Mouse (Mus musculus): ENCODE data around the gene Garem2.

Gene Garem2

DNA sequence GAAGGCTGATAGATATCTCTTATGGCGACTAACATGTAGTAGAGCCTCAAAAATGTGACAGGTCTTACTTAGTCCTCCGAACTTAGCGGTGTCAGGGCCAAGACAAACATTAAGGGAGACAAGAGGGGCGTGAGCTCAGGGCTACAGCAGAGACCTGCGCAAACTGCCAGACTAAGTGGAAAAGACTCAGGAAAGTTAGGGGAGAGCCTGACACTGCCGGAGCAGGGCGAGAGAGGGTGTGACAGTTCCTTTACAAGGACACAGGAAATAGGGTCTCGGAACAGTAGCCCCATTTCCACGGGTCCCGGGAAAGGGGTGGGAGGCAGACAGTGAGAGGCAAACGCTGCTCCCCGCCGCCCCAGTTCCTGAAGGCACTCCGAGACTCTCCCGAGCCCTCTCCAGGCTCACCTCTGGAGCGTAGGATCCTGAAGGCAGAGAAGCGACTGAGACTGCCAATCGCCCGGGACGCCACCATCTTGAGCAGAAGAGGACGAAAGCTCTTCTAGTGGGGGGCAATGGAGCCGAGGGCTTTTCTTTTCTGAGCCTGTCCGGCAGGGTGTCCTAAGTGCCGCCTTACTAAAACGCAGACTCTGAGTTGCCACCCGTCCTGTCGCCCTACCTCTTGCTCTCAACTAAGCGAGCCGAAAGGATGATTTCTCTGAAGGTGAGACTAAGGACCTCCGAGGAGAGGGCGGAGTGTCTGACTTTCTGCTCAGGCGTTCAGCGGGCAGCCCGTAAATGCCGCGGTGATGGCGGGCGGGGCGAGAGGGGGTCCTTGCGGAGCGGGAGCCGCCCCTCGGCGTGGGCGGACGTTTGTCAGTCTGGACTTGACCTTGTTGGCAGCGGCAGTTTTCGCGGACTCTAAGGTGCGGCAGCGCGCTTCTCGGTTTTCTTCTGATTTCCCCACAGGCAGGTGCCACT, 49.8 kb downstream of the Garem2 start, which contains the start of the genes Hadha and Hadhb:
Hadha (minus strand) TSS at position 689 of the 921 bp plus-strand sequence.
Hadhb (plus strand) TSS at position 775 of the 921 bp plus-strand sequence.
- DNase-seq = peak; percentile 92

DNA sequence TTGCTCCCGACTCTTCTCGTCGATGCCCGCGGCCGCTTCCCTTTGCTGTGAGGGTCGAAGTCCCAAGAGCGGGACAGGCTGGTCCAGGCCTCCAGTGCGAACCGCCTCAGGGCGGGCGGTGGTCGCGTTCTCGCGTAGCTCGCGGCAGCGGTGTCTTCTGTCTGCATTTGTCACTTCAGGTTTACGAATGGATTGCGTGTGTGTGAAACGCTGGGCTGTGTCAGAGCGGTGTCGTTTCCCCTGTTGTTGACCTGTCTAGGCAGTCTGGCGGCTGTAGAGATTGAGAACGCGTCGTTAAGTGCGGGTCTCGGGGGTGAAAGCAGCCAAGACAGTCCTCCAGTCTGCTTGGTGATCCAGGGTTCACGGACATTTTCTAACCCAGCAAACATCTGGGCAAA, 50.4 kb downstream of the Garem2 start:
- no peak for DNase-seq

DNA sequence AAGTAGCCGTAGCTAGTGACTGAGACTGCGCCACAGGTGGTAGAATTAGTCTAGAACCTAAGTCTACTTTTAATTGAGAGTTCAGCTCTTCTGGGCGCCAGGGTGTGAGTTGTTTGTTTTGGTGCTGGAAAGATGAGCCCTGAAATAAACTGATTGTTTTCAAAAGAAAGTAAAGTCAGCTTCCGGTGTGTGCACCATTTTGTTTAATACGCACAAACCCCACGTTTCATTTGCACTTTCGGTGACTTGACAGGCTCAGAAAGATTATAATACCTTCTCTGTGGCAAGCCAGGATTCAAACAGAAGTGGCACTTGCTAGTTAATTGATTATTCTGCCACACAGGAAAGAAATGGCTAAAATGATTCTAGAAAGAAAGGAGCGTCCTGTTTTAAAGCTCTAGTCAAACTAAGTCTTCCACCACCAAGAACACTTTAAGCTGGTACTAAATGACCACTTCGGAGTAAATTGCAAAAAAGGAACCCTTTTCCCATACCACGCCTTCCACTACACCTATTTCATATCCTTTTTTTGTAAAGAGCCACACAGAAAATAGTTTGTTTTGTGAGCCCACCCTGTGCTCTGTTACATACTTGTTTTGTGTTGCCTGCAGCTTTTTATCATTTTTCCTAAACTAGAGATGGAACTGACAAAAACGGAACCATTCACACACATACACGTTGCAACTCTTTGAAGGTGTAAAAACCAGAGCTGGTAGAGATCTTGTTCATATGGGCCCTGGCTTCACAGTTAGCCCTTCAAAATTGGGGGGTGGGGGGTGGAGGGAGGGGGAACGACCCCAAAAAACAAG, 51.1 kb downstream of the Garem2 start:
- no peak for DNase-seq

DNA sequence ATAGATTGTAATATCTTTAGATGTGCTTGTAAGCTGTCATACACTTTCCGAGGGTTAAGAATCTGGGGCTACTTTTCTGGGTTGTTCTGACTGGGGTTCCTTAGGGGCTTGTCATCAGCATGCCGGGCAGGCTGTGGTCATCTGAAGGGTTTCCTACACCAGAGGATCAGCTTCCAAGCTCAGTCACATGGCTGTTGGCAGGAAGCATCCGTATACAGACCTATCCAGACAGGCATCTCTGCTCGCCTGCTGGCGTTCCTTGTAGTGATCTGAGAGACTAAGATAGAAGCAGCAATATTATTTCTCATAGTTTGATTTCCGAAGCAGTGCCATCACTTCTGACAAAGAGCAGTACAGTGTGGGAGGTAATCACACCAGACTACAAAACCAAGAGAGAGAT, 54.6 kb downstream of the Garem2 start:
- DNase-seq = peak; percentile 21

DNA sequence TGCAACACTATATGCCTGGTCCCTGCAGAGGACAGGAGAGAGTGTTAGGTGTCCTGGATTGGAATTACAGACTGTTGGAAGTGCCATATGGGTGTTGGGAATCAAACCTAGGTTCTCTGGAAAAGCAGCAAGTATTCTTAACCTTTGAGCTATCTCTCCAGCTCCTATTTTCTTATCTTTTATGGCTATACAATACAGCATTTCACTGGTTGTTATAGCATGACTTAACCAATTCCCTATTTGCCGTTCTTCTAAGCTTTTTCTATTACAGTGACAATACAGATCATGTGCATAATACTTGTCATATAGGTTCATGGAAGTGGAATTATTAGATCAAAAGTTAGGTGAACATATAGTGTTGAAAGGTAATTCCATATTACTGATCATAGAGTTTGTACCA, 56.9 kb downstream of the Garem2 start:
- no peak for DNase-seq

DNA sequence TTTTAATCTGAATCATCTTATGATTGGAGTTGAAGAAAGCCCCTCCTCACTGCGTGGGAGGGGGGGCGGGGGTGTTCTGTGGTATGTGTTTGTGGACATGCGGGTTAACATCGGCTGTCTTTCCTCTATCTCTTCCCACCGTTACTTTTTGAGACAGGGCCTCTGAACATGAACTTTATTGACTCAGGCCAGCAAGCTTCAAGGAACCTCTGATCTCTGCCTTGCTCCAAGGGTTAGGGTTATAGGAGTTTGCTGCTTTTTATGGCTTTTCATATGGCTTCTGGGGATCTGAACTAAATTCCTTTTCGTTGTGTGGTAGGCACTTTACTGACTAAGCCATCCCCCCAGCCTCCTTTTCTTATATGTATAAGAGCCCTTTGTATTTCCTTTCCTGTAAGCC, 57.4 kb downstream of the Garem2 start:
- DNase-seq = no peak

DNA sequence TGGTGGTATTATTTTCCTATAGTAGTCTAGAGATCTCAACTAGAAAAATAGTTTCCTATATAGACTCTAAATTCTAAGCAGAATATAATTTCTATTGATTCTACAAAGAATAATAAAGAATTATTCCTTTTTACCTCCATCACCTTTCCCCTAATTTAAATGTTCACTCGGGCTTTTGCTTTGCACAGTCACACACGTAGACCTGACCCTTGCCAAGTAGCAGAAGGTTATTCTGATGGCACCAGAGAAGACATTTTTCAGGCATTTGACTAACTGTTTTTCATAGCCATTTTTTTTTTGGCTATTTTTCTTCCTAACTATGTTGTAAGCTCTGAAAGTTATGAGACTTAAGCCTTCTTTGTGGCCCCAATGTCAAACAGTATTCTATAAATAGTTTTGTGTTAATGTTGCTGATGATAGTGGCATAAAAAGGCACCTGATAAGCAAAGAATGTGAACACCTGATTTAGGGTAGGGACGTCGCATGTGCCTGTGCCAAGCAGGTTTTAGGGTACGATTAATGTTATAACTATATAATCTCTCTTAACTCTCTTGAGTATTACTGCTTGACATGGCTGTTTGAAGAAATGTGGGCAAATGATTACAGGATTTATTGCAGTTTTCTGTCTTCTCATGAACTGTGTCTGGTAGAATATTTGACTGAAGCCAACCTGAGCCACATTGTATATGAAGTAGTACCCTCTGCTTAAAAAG, 60.4 kb downstream of the Garem2 start:
- no peak for DNase-seq

All from layer of hippocampus, adult 9-11 months (tissue).